Mouse (Mus musculus) kidney, embryonic 14.5 days (tissue): ENCODE data around the gene D2hgdh. TPM values are rescaled to one million over a fixed set of nuclear protein-coding genes. Genes with fewer than 3 reads are reported as not detected.
"Not testable (repeated sequence)": the region's sequence is repeated elsewhere in the genome, so short reads cannot be mapped to it uniquely, and the experiment has no call there.

Experiments used
- ATAC-seq: fragments of 200-750 bp; cut with Nextera tagmentation; 2 replicates; pipeline ENCODE4 v1.8.0; 2017; ENCODE audit warnings: moderate number of reproducible peaks, mild to moderate bottlenecking, moderate TSS enrichment, moderate library complexity; ENCODE audit not compliant: low FRiP score, low TSS enrichment
- H3K27ac ChIP-seq: fragments of 300-500 bp; sonication (generic); 2 replicates; pipeline ENCODE4 v1.5.1; 2014; ENCODE audit warnings: low read depth, mild to moderate bottlenecking, low read length, moderate library complexity, mixed read lengths
- H3K27me3 ChIP-seq: fragments of 300-500 bp; sonication (generic); 2 replicates; pipeline ENCODE4 v1.6.1; 2014; ENCODE audit warnings: mild to moderate bottlenecking, low read length; ENCODE audit not compliant: control insufficient read depth, insufficient read depth
- H3K36me3 ChIP-seq: fragments of 300-500 bp; sonication (generic); 2 replicates; pipeline ENCODE4 v1.6.1; 2014; ENCODE audit warnings: low read length, mixed read lengths; ENCODE audit not compliant: control insufficient read depth, insufficient read depth
- H3K4me1 ChIP-seq: fragments of 300-500 bp; sonication (generic); 2 replicates; pipeline ENCODE4 v1.6.1; 2014; ENCODE audit warnings: low read length, mixed read lengths; ENCODE audit not compliant: control insufficient read depth, insufficient read depth
- H3K4me2 ChIP-seq: fragments of 300-500 bp; sonication (generic); replicated peaks from 2 replicates; pipeline ENCODE4 v1.6.1; 2014; ENCODE audit warnings: low read depth, mild to moderate bottlenecking, low read length
- H3K4me3 ChIP-seq: fragments of 300-500 bp; sonication (generic); 2 replicates; pipeline ENCODE4 v1.5.1; 2014; ENCODE audit warnings: mild to moderate bottlenecking, low read length
- H3K9ac ChIP-seq: fragments of 300-500 bp; sonication (generic); 2 replicates; pipeline ENCODE4 v1.6.1; 2014; ENCODE audit warnings: low read depth, mild to moderate bottlenecking, low read length, moderate library complexity
- H3K9me3 ChIP-seq: fragments of 300-500 bp; sonication (generic); 2 replicates; pipeline ENCODE4 v1.6.1; 2016; ENCODE audit warnings: low read length; ENCODE audit not compliant: control insufficient read depth
- WGBS: fragments of 180-500 bp; shearing (Covaris S2); extraction: QIAGEN DNeasy Blood & Tissue Kit; methylation state at CpG from one replicate; pipeline ENCODE4 v1.1.7; 2014; 5-methylcytosine and 5-hydroxymethylcytosine counted together
- polyA plus RNA-seq: library from polyadenylated mRNA; unstranded; fragments of >200 nt; fragmentation: Nextera tagmentation; extraction: Ambion mirVana; gene quantifications from 2 replicates; pipeline ENCODE4 v1.2.1, GENCODE M21; 2014

Gene D2hgdh
- polyA plus RNA-seq, 1 experiment from 2014 or later, result 13.2 TPM

- ATAC-seq, result no peak
- no peak overlapping the region for H3K9ac ChIP-seq
- no peaks in the 10 kb centered on the region for H3K9me3 ChIP-seq
- H3K4me1 ChIP-seq, result peaks cover 4% of the 10 kb centered on the region; the same call in 1 of the 2 replicates
- H3K27ac ChIP-seq, result peak overlapping the region; percentile 90; the same call in 1 of the 2 replicates
- peaks cover 26% of the 10 kb centered on the region for H3K36me3 ChIP-seq
- H3K27me3 ChIP-seq, result no peaks in the 10 kb centered on the region
- H3K4me3 ChIP-seq, result no peak overlapping the region
- no peak overlapping the region for H3K4me2 ChIP-seq
- 75% methylated on average over 3 of the region's 3 CpGs for WGBS
Measured at GRCm38 (mm10) chr1:93823796-93824495, 763 bp upstream of the D2hgdh start.

- WGBS, result under 1% methylated on average over 30 of the region's 30 CpGs
- ATAC-seq, result peak; percentile 97
Measured at GRCm38 (mm10) chr1:93825105-93825674, 481 bp downstream of the D2hgdh start.

GRCm38 (mm10) chr1:93825771-93826539 is 1.2 kb downstream of the D2hgdh start:
- Histone ChIP-seq H3K27me3 (no peaks in the 10 kb centered on the region), H3K4me3 (peak overlapping the region; percentile 46), H3K27ac (peak overlapping the region; percentile 90; the same call in 1 of the 2 replicates), H3K4me1 (peaks cover 4% of the 10 kb centered on the region; the same call in 1 of the 2 replicates), H3K9me3 (no peaks in the 10 kb centered on the region), H3K9ac (peak overlapping the region; percentile 65; the same call in 1 of the 2 replicates), H3K36me3 (peaks cover 7% of the 10 kb centered on the region), H3K4me2 (peak overlapping the region; percentile 56)
- ATAC-seq, result 0 out of 2 replicates have a peak, but pooled peaks have one; percentile 24
- WGBS, result 39% methylated on average over 27 of the region's 27 CpGs

More at GRCm38 (mm10) chr1:93825105-93825674, 481 bp downstream of the D2hgdh start:
- Histone ChIP-seq H3K27ac (peak overlapping the region; percentile 90), H3K4me2 (peak overlapping the region; percentile 56), H3K36me3 (peaks cover 14% of the 10 kb centered on the region), H3K27me3 (no peaks in the 10 kb centered on the region), H3K4me3 (peak overlapping the region; percentile 46), H3K9me3 (no peaks in the 10 kb centered on the region), H3K4me1 (peaks cover 4% of the 10 kb centered on the region; the same call in 1 of the 2 replicates), H3K9ac (peak overlapping the region; percentile 65)

- no peak for ATAC-seq
- Histone ChIP-seq H3K27me3 (no peaks in the 10 kb centered on the region), H3K4me2 (peak overlapping the region; percentile 56; the same call in 1 of the 2 replicates), H3K4me3 (no peak overlapping the region; the same call in 1 of the 2 replicates), H3K36me3 (peaks cover 2% of the 10 kb centered on the region; the same call in 1 of the 2 replicates), H3K4me1 (peaks cover 4% of the 10 kb centered on the region; the same call in 1 of the 2 replicates), H3K9me3 (no peaks in the 10 kb centered on the region), H3K9ac (no peak overlapping the region), H3K27ac (no peak overlapping the region)
- WGBS, result 90% methylated on average over 9 of the region's 9 CpGs
Measured at GRCm38 (mm10) chr1:93826540-93826835, 1.8 kb downstream of the D2hgdh start.

- not testable (repeated sequence) for ATAC-seq, H3K9me3 ChIP-seq, H3K4me1 ChIP-seq, H3K9ac ChIP-seq, H3K27ac ChIP-seq, H3K36me3 ChIP-seq, H3K4me2 ChIP-seq, H3K4me3 ChIP-seq, H3K27me3 ChIP-seq
- 89% methylated on average over 1 of the region's 4 CpGs for WGBS
Measured at GRCm38 (mm10) chr1:93832754-93833360, 8.1 kb downstream of the D2hgdh start.

- H3K9ac ChIP-seq, result no peak overlapping the region
- peaks cover 4% of the 10 kb centered on the region; the same call in 1 of the 2 replicates for H3K36me3 ChIP-seq
- H3K4me2 ChIP-seq, result no peak overlapping the region
- H3K27me3 ChIP-seq, result no peaks in the 10 kb centered on the region
- 0 out of 2 replicates have a peak, but pooled peaks have one; percentile 43 for ATAC-seq
- no peaks in the 10 kb centered on the region for H3K4me1 ChIP-seq
- H3K27ac ChIP-seq, result no peak overlapping the region
- WGBS, result 90% methylated on average over 7 of the region's 7 CpGs
- no peaks in the 10 kb centered on the region for H3K9me3 ChIP-seq
- no peak overlapping the region for H3K4me3 ChIP-seq
Measured at GRCm38 (mm10) chr1:93834671-93835150, 10.0 kb downstream of the D2hgdh start.

GRCm38 (mm10) chr1:93835211-93835610 is 10.5 kb downstream of the D2hgdh start:
- peaks cover 4% of the 10 kb centered on the region; the same call in 1 of the 2 replicates for H3K36me3 ChIP-seq
- 86% methylated on average over 4 of the region's 4 CpGs for WGBS
- ATAC-seq, result no peak

GRCm38 (mm10) chr1:93835876-93836531 is 11.3 kb downstream of the D2hgdh start:
- H3K9ac ChIP-seq, result no peak overlapping the region
- H3K27ac ChIP-seq, result no peak overlapping the region
- peaks cover 4% of the 10 kb centered on the region; the same call in 1 of the 2 replicates for H3K36me3 ChIP-seq
- 91% methylated on average over 6 of the region's 6 CpGs for WGBS
- no peaks in the 10 kb centered on the region for H3K4me1 ChIP-seq
- no peak overlapping the region for H3K4me3 ChIP-seq
- no peak for ATAC-seq
- H3K9me3 ChIP-seq, result no peaks in the 10 kb centered on the region
- no peak overlapping the region for H3K4me2 ChIP-seq
- H3K27me3 ChIP-seq, result no peaks in the 10 kb centered on the region

More at GRCm38 (mm10) chr1:93835211-93835610, 10.5 kb downstream of the D2hgdh start:
- no peaks in the 10 kb centered on the region for H3K9me3 ChIP-seq
- H3K9ac ChIP-seq, result no peak overlapping the region
- H3K4me1 ChIP-seq, result no peaks in the 10 kb centered on the region
- H3K4me3 ChIP-seq, result no peak overlapping the region
- no peak overlapping the region for H3K27ac ChIP-seq
- no peak overlapping the region for H3K4me2 ChIP-seq
- no peaks in the 10 kb centered on the region for H3K27me3 ChIP-seq
